Mouse (Mus musculus) fibroblast of lung, adult 2 months (primary cell): ENCODE measurements around the gene Psmd6.

Experiments used
- DNase-seq: peaks from one replicate; pipeline ENCODE4 v3.0.0-alpha.2; 2011; ENCODE audit warnings: low read depth

Gene Psmd6

GRCm38 (mm10) chr14:14120230-14121096, at the start of gene Psmd6:
Gene Psmd6 (minus strand): TSS chr14:14120984.
- peak; percentile 44 for DNase-seq

GRCm38 (mm10) chr14:14110710-14111109, 10.1 kb downstream of the Psmd6 start:
- DNase-seq, result no peak

DNA sequence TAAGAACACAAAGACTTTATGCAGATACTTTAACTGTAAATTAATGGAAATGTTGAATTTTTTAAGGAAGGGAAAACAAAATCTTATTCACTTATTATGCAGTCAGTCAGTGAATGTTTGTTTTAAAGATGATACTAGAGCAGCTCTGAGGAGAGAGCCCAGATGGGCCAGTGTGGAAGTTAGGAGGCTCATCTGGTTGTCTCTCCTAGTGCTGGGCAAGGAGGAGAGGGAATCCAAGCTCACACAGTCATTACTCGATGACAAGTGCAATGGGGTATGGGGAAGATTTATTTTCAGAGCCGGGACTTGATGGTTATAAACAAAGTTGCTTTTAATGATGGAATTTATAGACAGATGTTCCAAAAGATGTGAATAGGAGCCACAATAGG, 15.9 kb downstream of the Psmd6 start:
- no peak for DNase-seq

DNA sequence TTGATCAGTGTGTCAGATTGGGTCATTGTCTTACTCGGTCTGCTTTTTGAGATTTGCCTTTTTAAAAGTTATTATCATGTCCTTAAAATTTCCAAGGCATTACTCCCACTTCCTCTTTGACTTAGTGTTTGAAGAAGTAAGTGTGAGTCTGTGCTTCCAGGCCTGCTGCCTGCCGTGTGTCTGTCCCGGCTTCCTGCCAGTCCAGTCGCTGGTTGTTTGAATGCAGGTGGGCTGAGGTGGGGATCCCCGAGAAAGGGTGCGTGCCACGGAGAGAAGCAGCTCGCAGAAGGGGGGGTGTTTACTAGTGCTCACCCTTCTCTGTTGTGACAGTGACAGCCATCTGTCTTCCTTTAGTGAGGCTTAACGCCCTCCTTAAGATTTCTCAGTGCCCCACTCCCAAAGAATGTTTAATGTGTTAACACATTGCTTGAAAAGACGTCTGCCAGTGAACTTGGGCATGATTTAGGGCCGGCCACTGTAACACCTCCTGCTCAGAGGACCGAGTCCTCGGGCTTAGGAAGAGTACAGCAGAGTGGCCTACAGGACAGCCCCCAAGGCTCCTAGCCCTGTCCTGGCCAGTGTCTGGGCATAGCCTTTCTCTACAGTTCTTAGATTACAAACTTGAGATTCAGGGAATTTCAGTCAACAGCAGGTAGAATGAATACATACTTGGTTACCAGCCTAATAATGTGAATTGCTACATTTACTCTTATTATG, 16.4 kb downstream of the Psmd6 start:
- no peak for DNase-seq

DNA sequence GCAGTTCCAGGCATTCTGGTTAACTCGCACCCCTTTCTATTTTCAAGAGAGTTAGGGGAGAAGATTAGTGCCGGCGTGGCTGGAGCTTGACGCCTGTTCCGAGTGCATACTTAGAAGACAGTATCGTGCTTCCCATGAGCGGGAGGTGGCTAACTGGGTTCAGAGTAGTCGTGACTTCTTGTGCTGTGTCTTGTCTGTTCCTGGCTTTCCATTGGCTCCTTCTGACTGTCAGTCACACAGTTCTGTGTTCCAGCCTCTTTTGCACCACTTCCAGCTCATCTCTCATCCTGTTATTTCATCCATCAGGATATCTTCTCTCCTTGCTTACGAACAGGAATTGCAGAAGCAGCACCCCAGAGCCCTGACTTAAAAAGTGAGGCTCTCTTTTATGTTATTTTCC, 19.5 kb downstream of the Psmd6 start:
- no peak for DNase-seq

- DNase-seq, result no peak
These were observed 20.0 kb downstream of the Psmd6 start for GRCm38 (mm10) chr14:14100773-14101280.

GRCm38 (mm10) chr14:14098330-14098980, 22.3 kb downstream of the Psmd6 start:
- peak; percentile 46 for DNase-seq

- DNase-seq, result no peak
These were observed 30.2 kb downstream of the Psmd6 start for GRCm38 (mm10) chr14:14090571-14090970.

DNA sequence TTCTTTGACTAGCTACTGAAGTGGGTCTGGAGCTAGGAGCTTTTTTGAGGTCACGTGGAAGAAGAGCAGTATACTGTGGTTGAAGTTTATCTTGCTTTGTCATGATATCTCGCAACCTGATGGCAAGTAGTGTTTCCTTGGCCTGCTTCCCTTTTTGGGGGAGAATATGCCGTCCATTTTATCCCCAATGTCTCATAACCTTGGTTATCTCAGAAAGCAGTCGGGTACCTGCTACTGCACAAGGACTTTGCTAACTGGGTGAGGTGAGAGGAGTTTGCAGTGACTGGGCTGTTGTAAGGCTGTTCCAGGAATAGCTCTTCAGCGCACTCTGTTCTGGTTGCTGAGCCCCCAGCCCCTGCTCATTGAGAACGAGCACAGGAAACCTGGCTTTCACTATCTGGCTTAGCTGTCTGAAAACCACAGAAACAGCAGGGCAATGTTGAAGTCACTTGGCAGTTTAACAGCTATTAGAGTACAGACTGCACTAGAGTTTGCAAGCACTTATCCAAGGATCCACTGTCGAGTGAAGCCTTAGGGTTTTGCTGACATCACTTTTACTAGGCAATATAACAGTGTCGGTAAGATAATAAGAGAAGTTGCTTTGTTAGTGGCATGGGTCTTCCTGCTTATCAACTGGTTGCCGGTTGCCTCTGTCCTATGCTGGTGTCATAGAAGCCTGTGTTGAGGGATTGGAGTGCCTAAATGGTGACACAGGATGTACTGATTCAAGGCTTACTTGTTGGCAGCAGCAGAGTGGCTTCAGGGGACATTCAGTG, 32.6 kb downstream of the Psmd6 start:
- DNase-seq, result no peak

- no peak for DNase-seq
These were observed 33.4 kb downstream of the Psmd6 start for GRCm38 (mm10) chr14:14087348-14087747.

- DNase-seq, result no peak
These were observed 34.0 kb downstream of the Psmd6 start for GRCm38 (mm10) chr14:14086711-14087263.

GRCm38 (mm10) chr14:14083811-14084210, 37.0 kb downstream of the Psmd6 start:
- DNase-seq, result no peak

DNA sequence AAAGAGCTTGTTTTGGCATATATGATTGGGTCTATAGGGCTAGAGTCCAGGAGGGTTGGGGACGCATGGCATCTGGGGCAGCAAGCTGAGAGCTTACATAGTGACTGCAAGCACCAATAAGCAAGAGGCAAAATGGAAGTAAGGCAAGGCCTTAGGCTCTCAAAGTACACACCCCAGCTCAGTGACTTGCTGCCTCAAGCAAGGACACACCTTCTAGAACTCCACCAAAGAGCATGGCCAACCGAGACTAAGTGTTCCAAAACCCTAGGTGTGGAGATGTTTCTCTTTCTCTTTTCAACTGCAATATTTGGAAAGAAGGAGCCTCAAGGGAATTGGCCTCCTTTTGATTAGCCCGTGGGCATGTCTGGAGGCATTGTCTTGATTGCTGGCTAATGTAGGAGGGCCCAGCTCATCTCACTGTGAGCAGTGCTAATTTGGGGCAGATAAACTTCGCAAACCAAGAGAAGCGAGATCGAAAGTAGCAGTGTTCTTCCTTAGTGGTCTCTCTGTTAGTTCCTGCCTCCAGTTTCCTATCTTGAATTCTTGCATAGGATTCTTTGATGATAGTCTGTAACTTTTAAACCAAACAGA, 40.1 kb downstream of the Psmd6 start:
- DNase-seq, result no peak

DNA sequence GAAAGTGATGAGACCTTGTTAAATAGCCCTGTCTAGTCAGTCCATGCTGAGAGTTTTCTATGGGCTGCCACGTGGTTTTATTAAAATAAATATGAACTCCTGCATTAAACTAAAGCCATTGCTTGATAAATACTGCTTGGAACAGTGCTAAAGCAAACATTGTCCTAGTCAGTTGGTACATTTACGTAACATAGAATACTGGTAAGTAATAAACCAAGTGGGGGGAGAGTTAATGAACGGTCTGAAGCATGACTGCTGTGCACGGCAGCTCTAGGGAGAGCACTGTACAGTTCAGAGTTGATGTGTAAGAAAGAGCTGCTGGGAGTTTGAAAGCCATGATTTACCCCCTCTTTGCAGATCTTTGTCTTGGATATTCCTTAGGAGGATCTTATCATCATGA, 49.3 kb downstream of the Psmd6 start:
- no peak for DNase-seq

GRCm38 (mm10) chr14:14070541-14071315, 50.1 kb downstream of the Psmd6 start:
- DNase-seq, result no peak

DNA sequence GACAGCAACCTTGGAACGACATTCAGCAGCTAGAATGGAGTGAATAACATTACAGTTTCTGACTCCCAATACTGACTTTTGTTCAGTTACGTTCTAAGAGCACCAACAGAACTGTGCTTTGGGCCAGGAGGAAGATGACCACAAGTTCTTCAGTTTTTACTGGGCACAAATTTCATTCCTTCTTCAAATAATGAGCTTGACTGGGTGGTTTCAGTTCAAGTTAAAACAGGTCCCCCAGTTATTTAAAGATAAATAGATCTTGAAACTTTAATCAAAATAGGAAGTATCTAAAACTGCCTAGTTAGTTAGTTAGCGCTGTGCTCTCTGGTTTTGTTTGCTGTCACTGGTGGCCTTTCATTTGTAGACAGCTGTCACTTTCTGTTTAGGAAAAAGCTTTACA, 52.2 kb downstream of the Psmd6 start:
- DNase-seq, result no peak

DNA sequence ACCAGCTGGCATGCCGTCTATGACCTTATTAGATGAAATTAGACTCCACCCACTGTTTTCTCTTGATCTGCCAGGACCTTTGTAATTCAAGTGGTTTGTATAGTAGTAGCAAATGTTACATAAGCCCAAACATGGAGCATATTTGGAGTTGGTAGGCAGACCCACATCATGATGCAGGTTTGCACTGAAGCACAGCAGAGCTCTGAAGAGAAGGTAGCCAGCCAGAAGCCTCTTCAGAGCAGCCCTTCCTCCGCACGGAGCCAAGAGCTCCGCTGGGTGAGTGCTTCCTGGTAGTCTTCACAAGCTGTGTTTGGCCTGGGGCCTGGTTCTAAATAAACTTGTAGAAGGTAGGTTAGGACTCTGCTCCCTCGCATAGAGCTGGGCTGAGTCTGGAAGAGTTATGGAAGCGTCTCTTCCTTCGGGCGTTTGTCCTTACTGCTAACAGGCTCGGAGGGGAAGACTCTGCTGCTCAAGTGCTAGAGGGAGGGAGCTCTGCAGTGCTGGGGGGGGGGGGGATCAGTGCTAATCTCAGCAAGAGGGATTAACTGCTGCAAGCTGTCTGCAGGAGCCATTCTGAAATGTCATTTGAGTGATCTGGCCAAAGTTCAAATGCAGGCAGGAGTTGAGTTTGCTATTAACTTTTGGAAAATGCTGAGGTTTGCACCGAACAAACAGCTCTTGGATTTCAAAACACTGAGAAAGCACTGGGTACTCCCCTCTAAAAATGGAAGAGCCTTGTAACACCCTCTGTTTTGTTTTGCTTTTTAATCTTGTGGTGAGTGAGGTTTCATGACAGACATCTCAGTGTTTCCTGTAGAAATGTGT, 52.9 kb downstream of the Psmd6 start:
- peak; percentile 26 for DNase-seq

DNA sequence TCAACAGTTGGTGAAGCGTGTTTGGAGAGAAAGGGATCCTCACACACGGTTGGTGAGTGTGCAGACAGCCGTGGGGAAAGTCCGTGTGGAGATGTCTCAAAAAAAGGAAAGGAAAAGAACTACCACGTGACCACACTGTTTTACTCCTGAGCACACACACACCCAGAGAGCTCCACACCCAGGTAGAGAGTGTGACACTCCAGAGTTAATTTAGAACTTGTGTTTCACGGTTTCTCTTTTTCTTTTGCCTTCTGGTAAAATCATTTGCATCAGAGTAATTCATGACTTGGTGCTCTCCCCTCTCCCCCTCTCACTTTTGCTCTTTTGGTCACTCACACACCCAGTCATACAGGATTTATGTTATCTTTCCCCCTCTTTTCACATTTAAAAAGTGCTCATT, 54.5 kb downstream of the Psmd6 start:
- DNase-seq, result no peak

DNA sequence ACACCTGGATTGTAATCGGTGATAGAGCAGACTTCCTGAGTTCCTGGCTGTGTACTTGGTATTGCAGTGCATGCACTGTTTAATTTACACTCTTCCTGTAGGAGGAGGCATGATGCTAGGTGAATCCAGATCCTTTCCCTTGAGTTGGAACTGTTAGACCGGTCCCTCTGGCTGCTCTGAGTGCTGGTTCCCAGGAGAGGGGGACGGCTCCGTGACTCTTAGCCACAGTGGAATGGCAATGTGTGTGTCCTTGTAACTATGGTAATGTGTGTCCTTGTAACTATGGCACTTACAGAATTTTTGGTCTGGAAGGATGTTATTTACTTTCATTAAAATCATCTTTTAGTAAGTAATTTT, 55.7 kb downstream of the Psmd6 start:
- no peak for DNase-seq
